Mouse (Mus musculus): ENCODE measurements around the gene Coro2b.

Gene Coro2b

GRCm38 (mm10) chr9:62540166-62540565 is 3.3 kb upstream of the Coro2b start:
- no peak for DNase-seq (ENCODE audit: low spot score in 2 of 2)

GRCm38 (mm10) chr9:62539251-62539711 is 2.4 kb upstream of the Coro2b start:
- DNase-seq (ENCODE audit: low spot score in 2 of 2), result no peak

- no peak for DNase-seq (ENCODE audit: low spot score in 2 of 2)
These were observed 1.1 kb upstream of the Coro2b start for GRCm38 (mm10) chr9:62537941-62538340.

- DNase-seq (ENCODE audit: low spot score in 2 of 2), result no peak
These were observed 657 bp downstream of the Coro2b start for GRCm38 (mm10) chr9:62536119-62536654.

- DNase-seq (ENCODE audit: low spot score in 2 of 2), result no peak
These were observed 1.3 kb downstream of the Coro2b start for GRCm38 (mm10) chr9:62535566-62535965.

GRCm38 (mm10) chr9:62534691-62535090 is 2.2 kb downstream of the Coro2b start:
- DNase-seq (ENCODE audit: low spot score in 2 of 2), result no peak

- DNase-seq (ENCODE audit: low spot score in 2 of 2), result no peak
These were observed 2.7 kb downstream of the Coro2b start for GRCm38 (mm10) chr9:62534158-62534557.

GRCm38 (mm10) chr9:62532876-62533275 is 4.0 kb downstream of the Coro2b start:
- DNase-seq (ENCODE audit: low spot score in 2 of 2), result no peak

- DNase-seq (ENCODE audit: low spot score in 2 of 2), result no peak
These were observed 5.2 kb downstream of the Coro2b start for GRCm38 (mm10) chr9:62531459-62532275.

GRCm38 (mm10) chr9:62528527-62528926 is 8.3 kb downstream of the Coro2b start:
- peak in 1 of 2 experiments; percentile 68 for DNase-seq (ENCODE audit: low spot score in 2 of 2)

GRCm38 (mm10) chr9:62526858-62527257 is 10.0 kb downstream of the Coro2b start:
- no peak for DNase-seq (ENCODE audit: low spot score in 2 of 2)

- DNase-seq (ENCODE audit: low spot score in 2 of 2), result peak in 1 of 2 experiments; percentile 69
These were observed 10.4 kb downstream of the Coro2b start for GRCm38 (mm10) chr9:62526451-62526850.

GRCm38 (mm10) chr9:62524761-62525308 is 12.0 kb downstream of the Coro2b start:
- no peak for DNase-seq (ENCODE audit: low spot score in 2 of 2)

GRCm38 (mm10) chr9:62522791-62523471 is 13.9 kb downstream of the Coro2b start:
- DNase-seq (ENCODE audit: low spot score in 2 of 2), result no peak

GRCm38 (mm10) chr9:62522211-62522610 is 14.6 kb downstream of the Coro2b start:
- no peak for DNase-seq (ENCODE audit: low spot score in 2 of 2)

- DNase-seq (ENCODE audit: low spot score in 2 of 2), result no peak
These were observed 15.3 kb downstream of the Coro2b start for GRCm38 (mm10) chr9:62521541-62521940.

- DNase-seq (ENCODE audit: low spot score in 2 of 2), result no peak
These were observed 15.9 kb downstream of the Coro2b start for GRCm38 (mm10) chr9:62520933-62521332.

GRCm38 (mm10) chr9:62519787-62520503 is 16.9 kb downstream of the Coro2b start:
- no peak for DNase-seq (ENCODE audit: low spot score in 2 of 2)

- no peak for DNase-seq (ENCODE audit: low spot score in 2 of 2)
These were observed 17.5 kb downstream of the Coro2b start for GRCm38 (mm10) chr9:62519334-62519733.

- no peak for DNase-seq (ENCODE audit: low spot score in 2 of 2)
These were observed 18.3 kb downstream of the Coro2b start for GRCm38 (mm10) chr9:62518572-62518971.

GRCm38 (mm10) chr9:62517112-62517957 is 19.5 kb downstream of the Coro2b start:
- peak in 1 of 2 experiments; percentile 73 for DNase-seq (ENCODE audit: low spot score in 2 of 2)
